Mouse (Mus musculus): ENCODE measurements around the gene Znrd1.

DNA sequence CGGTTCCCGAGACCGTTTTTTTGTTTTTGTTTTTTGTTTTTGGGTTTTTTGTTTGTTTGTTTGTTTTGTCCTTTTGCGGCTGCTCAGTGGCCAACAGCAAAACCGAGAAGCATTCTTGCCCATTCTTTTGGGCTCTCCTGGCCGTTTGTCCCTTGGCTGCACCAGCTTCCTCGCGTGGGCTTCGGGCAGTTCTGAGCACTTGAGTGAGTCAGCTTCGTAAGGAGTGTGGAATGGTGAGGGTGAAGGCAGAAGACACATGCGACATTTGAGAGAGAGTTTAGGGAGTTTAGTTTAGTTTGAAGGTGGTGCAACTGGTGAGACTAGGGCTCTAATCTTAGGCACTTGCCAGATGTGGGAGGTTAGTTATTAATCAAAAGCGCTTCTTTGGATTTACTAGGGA, 525 bp upstream of the Znrd1 start:
- TF ChIP-seq POLR2A (IDR thresholded peaks at IDR 0.05; ENCODE audit: low read depth, low read length) (no peak), CTCF (conservative IDR thresholded peaks at IDR 0.05; ENCODE audit: insufficient read depth, insufficient read length, low read depth, low read length) (no peak)
